Mouse (Mus musculus): ENCODE results near the gene Smap2. TPM values are rescaled to one million over a fixed set of nuclear protein-coding genes. Genes with fewer than 3 reads are reported as not detected.
A peak's percentile ranks its signal among the peaks of the same experiment; 100 is the strongest.

Smap2 gene
- total and polyA plus RNA-seq, 3 experiments = 26.7 to 49.6 (median 44.2) TPM

- Histone ChIP-seq H3K9ac (ENCODE audit: low read depth, low read length) (no peak overlapping the region), H3K79me2 (replicated peaks; ENCODE audit: control insufficient read depth, insufficient read depth, low read length) (peaks cover 4% of the 10 kb centered on the region; the same call in 1 of the 2 replicates), H3K27me3 (ENCODE audit: control insufficient read depth, insufficient read depth, low read length) (no peaks in the 10 kb centered on the region), H3K36me3 (ENCODE audit: control insufficient read depth, insufficient read depth, low read length) (no peaks in the 10 kb centered on the region; the same call in 1 of the 2 replicates), H3K4me3 (no peak overlapping the region), H3K4me1 (ENCODE audit: control insufficient read depth, insufficient read depth, low read length) (peaks cover 4% of the 10 kb centered on the region), H3K27ac (no peak overlapping the region)
- 76% methylated on average over 4 of the region's 4 CpGs for WGBS
- no peak for TF ChIP-seq CTCF (IDR thresholded peaks at IDR 0.05)
- TF ChIP-seq POLR2A (IDR thresholded peaks at IDR 0.05; ENCODE audit: insufficient read depth, low read depth, low read length) = no peak
- no peak for TF ChIP-seq EP300 (IDR thresholded peaks at IDR 0.05; ENCODE audit: insufficient read depth, low read depth, low read length)
- DNase-seq = no peak
- intact Hi-C loops (cut with DNase I) = loop anchor here (2.0 kb wide), 2 partner anchors 43 to 245 kb away; no protein-coding TSS in a partner anchor
These were observed 29.7 kb downstream of the Smap2 start for GRCm38 (mm10) chr4:120987319-120987718.

- WGBS = 9% methylated on average over 6 of the region's 6 CpGs
- Histone ChIP-seq H3K4me3 (no peak overlapping the region), H3K27me3 (ENCODE audit: control insufficient read depth, insufficient read depth, low read length) (no peaks in the 10 kb centered on the region), H3K27ac (no peak overlapping the region), H3K9ac (ENCODE audit: low read depth, low read length) (no peak overlapping the region), H3K79me2 (replicated peaks; ENCODE audit: control insufficient read depth, insufficient read depth, low read length) (peaks cover 4% of the 10 kb centered on the region; the same call in 1 of the 2 replicates), H3K36me3 (ENCODE audit: control insufficient read depth, insufficient read depth, low read length) (no peaks in the 10 kb centered on the region; the same call in 1 of the 2 replicates), H3K4me1 (ENCODE audit: control insufficient read depth, insufficient read depth, low read length) (peaks cover 1% of the 10 kb centered on the region)
- intact Hi-C loops (cut with DNase I) = loop anchor here (1.0 to 2.0 kb wide), 3 partner anchors 44 to 246 kb away; no protein-coding TSS in a partner anchor
- TF ChIP-seq CTCF (IDR thresholded peaks at IDR 0.05) (no peak; the same call in 1 of the 2 replicates), EP300 (IDR thresholded peaks at IDR 0.05; ENCODE audit: insufficient read depth, low read depth, low read length) (0 out of 2 replicates have a peak, but pooled peaks have one; percentile 36)
- peak in 1 of 2 experiments; percentile 32 for DNase-seq
These were observed 30.6 kb downstream of the Smap2 start for GRCm38 (mm10) chr4:120986446-120986845.

GRCm38 (mm10) chr4:120978221-120978620 is 38.8 kb downstream of the Smap2 start:
- H3K36me3 ChIP-seq (ENCODE audit: control insufficient read depth, insufficient read depth, low read length) = no peaks in the 10 kb centered on the region; the same call in 1 of the 2 replicates
- WGBS = 44% methylated on average over 3 of the region's 3 CpGs
- intact Hi-C loops (cut with DNase I) = no loop called here

GRCm38 (mm10) chr4:120975428-120975734 is 41.7 kb downstream of the Smap2 start:
- Histone ChIP-seq H3K4me3 (no peak overlapping the region), H3K9ac (ENCODE audit: low read depth, low read length) (no peak overlapping the region), H3K27ac (peak overlapping the region; percentile 26; the same call in 1 of the 2 replicates), H3K79me2 (replicated peaks; ENCODE audit: control insufficient read depth, insufficient read depth, low read length) (no peaks in the 10 kb centered on the region), H3K4me1 (ENCODE audit: control insufficient read depth, insufficient read depth, low read length) (peaks cover 2% of the 10 kb centered on the region), H3K36me3 (ENCODE audit: control insufficient read depth, insufficient read depth, low read length) (no peaks in the 10 kb centered on the region; the same call in 1 of the 2 replicates), H3K27me3 (ENCODE audit: control insufficient read depth, insufficient read depth, low read length) (no peaks in the 10 kb centered on the region)
- TF ChIP-seq POLR2A (IDR thresholded peaks at IDR 0.05; ENCODE audit: insufficient read depth, low read depth, low read length) = no peak
- no peak for TF ChIP-seq CTCF (IDR thresholded peaks at IDR 0.05)
- TF ChIP-seq EP300 (IDR thresholded peaks at IDR 0.05; ENCODE audit: insufficient read depth, low read depth, low read length) = no peak
- peak in 1 of 2 experiments; percentile 15 for DNase-seq
- WGBS = 78% methylated on average over 4 of the region's 4 CpGs
- intact Hi-C loops (cut with DNase I) = no loop called here

More at GRCm38 (mm10) chr4:120978221-120978620, 38.8 kb downstream of the Smap2 start:
- no peaks in the 10 kb centered on the region for H3K27me3 ChIP-seq (ENCODE audit: control insufficient read depth, insufficient read depth, low read length)
- H3K27ac ChIP-seq = no peak overlapping the region
- no peak for DNase-seq
- H3K79me2 ChIP-seq (replicated peaks; ENCODE audit: control insufficient read depth, insufficient read depth, low read length) = no peaks in the 10 kb centered on the region
- no peak overlapping the region for H3K4me3 ChIP-seq
- peaks cover 2% of the 10 kb centered on the region for H3K4me1 ChIP-seq (ENCODE audit: control insufficient read depth, insufficient read depth, low read length)
- TF ChIP-seq EP300 (IDR thresholded peaks at IDR 0.05; ENCODE audit: insufficient read depth, low read depth, low read length) = no peak
- no peak for TF ChIP-seq CTCF (IDR thresholded peaks at IDR 0.05)
- no peak for TF ChIP-seq POLR2A (IDR thresholded peaks at IDR 0.05; ENCODE audit: insufficient read depth, low read depth, low read length)
- no peak overlapping the region for H3K9ac ChIP-seq (ENCODE audit: low read depth, low read length)

GRCm38 (mm10) chr4:120974711-120975427 is 42.2 kb downstream of the Smap2 start:
- intact Hi-C loops (cut with DNase I) = no loop called here
- no peak overlapping the region for H3K9ac ChIP-seq (ENCODE audit: low read depth, low read length)
- H3K79me2 ChIP-seq (replicated peaks; ENCODE audit: control insufficient read depth, insufficient read depth, low read length) = no peaks in the 10 kb centered on the region
- no peak overlapping the region for H3K4me3 ChIP-seq
- TF ChIP-seq CTCF (IDR thresholded peaks at IDR 0.05) (no peak), EP300 (IDR thresholded peaks at IDR 0.05; ENCODE audit: insufficient read depth, low read depth, low read length) (no peak), POLR2A (IDR thresholded peaks at IDR 0.05; ENCODE audit: insufficient read depth, low read depth, low read length) (no peak)
- DNase-seq = no peak
- no peaks in the 10 kb centered on the region; the same call in 1 of the 2 replicates for H3K36me3 ChIP-seq (ENCODE audit: control insufficient read depth, insufficient read depth, low read length)
- peak overlapping the region; percentile 26; the same call in 1 of the 2 replicates for H3K27ac ChIP-seq
- WGBS = 71% methylated on average over 11 of the region's 11 CpGs
- H3K27me3 ChIP-seq (ENCODE audit: control insufficient read depth, insufficient read depth, low read length) = no peaks in the 10 kb centered on the region
- H3K4me1 ChIP-seq (ENCODE audit: control insufficient read depth, insufficient read depth, low read length) = peaks cover 2% of the 10 kb centered on the region

GRCm38 (mm10) chr4:120971842-120972241 is 45.2 kb downstream of the Smap2 start:
- Histone ChIP-seq H3K9ac (ENCODE audit: low read depth, low read length) (no peak overlapping the region), H3K4me3 (no peak overlapping the region), H3K27ac (no peak overlapping the region), H3K27me3 (ENCODE audit: control insufficient read depth, insufficient read depth, low read length) (no peaks in the 10 kb centered on the region), H3K36me3 (ENCODE audit: control insufficient read depth, insufficient read depth, low read length) (no peaks in the 10 kb centered on the region; the same call in 1 of the 2 replicates), H3K79me2 (replicated peaks; ENCODE audit: control insufficient read depth, insufficient read depth, low read length) (no peaks in the 10 kb centered on the region), H3K4me1 (ENCODE audit: control insufficient read depth, insufficient read depth, low read length) (peaks cover 2% of the 10 kb centered on the region)
- TF ChIP-seq EP300 (IDR thresholded peaks at IDR 0.05; ENCODE audit: insufficient read depth, low read depth, low read length) = no peak
- no peak for TF ChIP-seq POLR2A (IDR thresholded peaks at IDR 0.05; ENCODE audit: insufficient read depth, low read depth, low read length)
- no peak for TF ChIP-seq CTCF (IDR thresholded peaks at IDR 0.05)
- intact Hi-C loops (cut with DNase I) = no loop called here
- 92% methylated on average over 8 of the region's 8 CpGs for WGBS
- DNase-seq = no peak

All from heart, adult 2 months (tissue).